Mouse (Mus musculus): ENCODE measurements around the gene Kif5a. TPM values are rescaled to one million over a fixed set of nuclear protein-coding genes. Genes with fewer than 3 reads are reported as not detected.

Kif5a gene
- total and polyA plus RNA-seq, 3 experiments = 0.14 to 2.1 TPM; not detected in 1

DNA sequence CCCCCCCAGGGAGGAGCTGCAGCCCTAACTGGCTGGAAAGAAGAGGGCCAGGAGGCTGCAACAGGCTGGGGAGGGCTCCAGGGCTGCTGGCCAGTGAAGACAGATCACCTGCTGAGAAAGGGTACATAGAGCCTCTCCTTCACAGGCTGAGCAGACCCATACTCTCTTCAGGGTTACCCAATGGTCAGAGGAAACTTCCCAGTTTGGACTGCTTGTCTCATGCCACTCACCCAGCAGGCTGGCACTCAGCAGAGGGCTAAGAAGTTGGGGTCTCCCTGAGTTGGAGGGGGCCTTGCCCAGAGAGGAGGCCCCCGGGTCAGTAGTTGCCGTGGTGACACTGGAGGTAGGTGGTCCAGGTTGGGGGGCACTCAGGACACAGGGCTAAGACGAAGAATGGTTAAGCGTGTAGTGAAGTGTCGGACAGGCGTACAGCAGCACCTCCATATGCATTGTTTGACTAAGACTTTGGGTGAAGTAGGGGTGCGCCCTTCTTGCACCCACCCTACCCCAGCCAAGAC lies 21.0 kb upstream of the Kif5a start:
- in situ Hi-C loops (cut with MboI; ENCODE audit: low pct_ligation_motif_present, low pct_unique_long_range_greater_than_20kb, low sequenced_read_pairs) (no loop called here), dilution Hi-C loops (cut with MboI; ENCODE audit: extremely low pct_ligation_motif_present, extremely low pct_unique_long_range_greater_than_20kb, low sequenced_read_pairs) (no loop called here)
- TF ChIP-seq POLR2AphosphoS2 (IDR thresholded peaks at IDR 0.05; ENCODE audit: low read depth, low read length) (0 out of 2 replicates have a peak, but pooled peaks have one; percentile 25), RCOR1 (conservative IDR thresholded peaks at IDR 0.05; ENCODE audit: low read depth, low read length) (no peak), ETS1 (conservative IDR thresholded peaks at IDR 0.05; ENCODE audit: low read depth, low read length) (no peak), GABPA (IDR thresholded peaks at IDR 0.05; ENCODE audit: insufficient replicate concordance, low read depth, low read length) (no peak), BHLHE40 (IDR thresholded peaks at IDR 0.05; ENCODE audit: low read depth, low read length) (no peak), MYC (IDR thresholded peaks at IDR 0.05; ENCODE audit: low read depth, low read length) (no peak), NRF1 (IDR thresholded peaks at IDR 0.05; ENCODE audit: low read depth, low read length) (no peak)
- Histone ChIP-seq H3K27ac (ENCODE audit: insufficient read depth, low read depth) (no peak overlapping the region), H3K9ac (ENCODE audit: insufficient read depth, low read depth) (no peak overlapping the region), H3K36me3 (replicated peaks in 1 of 2; ENCODE audit: control insufficient read depth in 1 of 2, insufficient read depth in 1 of 2, low read length in 1 of 2) (peaks cover 70 to 84% of the 10 kb centered on the region in 2 experiments), H3K4me1 (ENCODE audit: control insufficient read depth in 1 of 2, insufficient read depth in 2 of 2) (peaks cover 13 to 17% of the 10 kb centered on the region in 2 experiments), H3K79me2 (replicated peaks; ENCODE audit: control insufficient read depth, extremely low read depth, insufficient read depth, poor library complexity, severe bottlenecking) (peaks cover 16% of the 10 kb centered on the region), H3K4me2 (ENCODE audit: insufficient read depth, low read depth, poor library complexity, severe bottlenecking) (no peak overlapping the region), H3K9me3 (replicated peaks; ENCODE audit: low read length) (peaks cover 2% of the 10 kb centered on the region), H3K4me3 (replicated peaks in 1 of 3; ENCODE audit: low read depth in 2 of 3, low read length in 2 of 3, poor library complexity in 1 of 3) (no peak overlapping the region), H3K27me3 (replicated peaks) (no peaks in the 10 kb centered on the region)
- DNase-seq (ENCODE audit: extremely low read depth) = no peak

DNA sequence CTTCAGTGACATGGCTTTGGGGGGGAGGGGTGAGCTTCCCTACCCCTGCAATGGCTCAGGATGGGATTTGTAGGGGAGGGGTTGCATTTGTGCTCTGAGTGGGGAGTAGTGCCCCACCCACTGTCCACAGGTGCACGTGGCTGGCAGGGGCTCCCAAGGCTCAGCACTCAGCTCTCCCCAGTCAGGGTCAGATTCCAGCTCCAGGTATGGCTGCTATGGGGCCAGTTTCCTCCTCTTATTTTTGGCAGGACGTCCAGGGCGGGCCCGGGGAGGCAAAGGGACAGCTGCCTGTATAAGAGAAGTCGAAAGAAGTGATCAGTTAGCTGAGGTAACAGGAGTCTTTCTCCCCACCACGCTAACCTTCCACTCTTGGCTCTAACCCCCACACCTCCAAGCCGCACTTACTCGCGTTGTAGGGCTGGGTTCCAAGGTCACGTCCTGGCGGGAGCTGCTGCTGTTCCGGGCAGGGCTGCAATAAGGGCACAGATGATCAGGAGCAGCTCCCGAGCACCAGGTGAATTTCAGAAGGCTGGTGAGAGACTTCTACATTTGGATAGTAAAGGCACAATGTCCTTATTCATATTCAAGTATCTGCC lies 19.6 kb upstream of the Kif5a start:
- Histone ChIP-seq H3K9ac (ENCODE audit: insufficient read depth, low read depth) (no peak overlapping the region), H3K4me2 (ENCODE audit: insufficient read depth, low read depth, poor library complexity, severe bottlenecking) (no peak overlapping the region), H3K4me3 (replicated peaks in 1 of 3; ENCODE audit: low read depth in 2 of 3, low read length in 2 of 3, poor library complexity in 1 of 3) (no peak overlapping the region), H3K36me3 (replicated peaks in 1 of 2; ENCODE audit: control insufficient read depth in 1 of 2, insufficient read depth in 1 of 2, low read length in 1 of 2) (peaks cover 79 to 98% of the 10 kb centered on the region in 2 experiments), H3K79me2 (replicated peaks; ENCODE audit: control insufficient read depth, extremely low read depth, insufficient read depth, poor library complexity, severe bottlenecking) (peaks cover 13% of the 10 kb centered on the region), H3K9me3 (replicated peaks; ENCODE audit: low read length) (peaks cover 2% of the 10 kb centered on the region), H3K27ac (ENCODE audit: insufficient read depth, low read depth) (no peak overlapping the region), H3K27me3 (replicated peaks) (no peaks in the 10 kb centered on the region), H3K4me1 (ENCODE audit: control insufficient read depth in 1 of 2, insufficient read depth in 2 of 2) (peaks cover 13% of the 10 kb centered on the region in 2 experiments)
- TF ChIP-seq UBTF (IDR thresholded peaks at IDR 0.05; ENCODE audit: low read depth, low read length) (no peak), NRF1 (IDR thresholded peaks at IDR 0.05; ENCODE audit: low read depth, low read length) (no peak), RAD21 (IDR thresholded peaks at IDR 0.05; ENCODE audit: low read depth, low read length) (no peak), POLR2AphosphoS2 (IDR thresholded peaks at IDR 0.05; ENCODE audit: low read depth, low read length) (no peak), RCOR1 (conservative IDR thresholded peaks at IDR 0.05; ENCODE audit: low read depth, low read length) (no peak), ZNF384 (IDR thresholded peaks at IDR 0.05; ENCODE audit: low read depth, low read length) (no peak), EP300 (IDR thresholded peaks at IDR 0.05; ENCODE audit: low read length) (no peak), POLR2A (IDR thresholded peaks at IDR 0.05; ENCODE audit: low read depth, low read length) (no peak), PAX5 (IDR thresholded peaks at IDR 0.05; ENCODE audit: low read length) (no peak), NELFE (IDR thresholded peaks at IDR 0.05; ENCODE audit: low read depth, low read length) (no peak), SIN3A (IDR thresholded peaks at IDR 0.05; ENCODE audit: low read length) (no peak), MEF2A (IDR thresholded peaks at IDR 0.05; ENCODE audit: borderline replicate concordance, low read depth, low read length) (no peak)
- dilution Hi-C loops (cut with MboI; ENCODE audit: extremely low pct_ligation_motif_present, extremely low pct_unique_long_range_greater_than_20kb, low sequenced_read_pairs) (no loop called here), in situ Hi-C loops (cut with MboI; ENCODE audit: low pct_ligation_motif_present, low pct_unique_long_range_greater_than_20kb, low sequenced_read_pairs) (no loop called here)
- no peak for DNase-seq (ENCODE audit: extremely low read depth)
